8 mouse cellular contexts compared by ENCODE assay signal in genomic region chrX:109094800-109095199, GRCm38 (mm10). TPM values are rescaled to one million over a fixed set of nuclear protein-coding genes. Genes with fewer than 3 reads are reported as not detected.
DNase-seq lines count a peak whose midpoint lies in the region; ATAC-seq and TF ChIP-seq lines count a peak whose summit lies in the region.

No protein-coding gene starts in this region.

- peak; percentile 31; the same call in 1 of the 2 replicates for ATAC-seq in lung, embryonic 14.5 days (ENCODE audit: insufficient read depth)
- 0 out of 2 replicates have a peak, but pooled peaks have one; percentile 7 for ATAC-seq in embryonic facial prominence, embryonic 14.5 days (ENCODE audit: low read depth)
- ATAC-seq in neural tube, embryonic 15.5 days (ENCODE audit: low FRiP score) = no peak

- TF ChIP-seq CTCF in lung, embryonic 14.5 days (IDR thresholded peaks at IDR 0.05; ENCODE audit: low read depth) = no peak

- no peaks in the 10 kb centered on the region for H3K36me3 ChIP-seq in lung, embryonic 14.5 days (ENCODE audit: insufficient read depth)
- no peaks in the 10 kb centered on the region for H3K36me3 ChIP-seq in embryonic facial prominence, embryonic 14.5 days (ENCODE audit: control insufficient read depth, insufficient read depth, low read length)
- no peaks in the 10 kb centered on the region for H3K36me3 ChIP-seq in limb, embryonic 10.5 days
- H3K36me3 ChIP-seq in neural tube, embryonic 15.5 days = no peaks in the 10 kb centered on the region

- H3K4me3 ChIP-seq in lung, embryonic 14.5 days (ENCODE audit: low read depth, low read length) = peak overlapping the region; percentile 52
- peak overlapping the region; percentile 52 for H3K4me3 ChIP-seq in embryonic facial prominence, embryonic 14.5 days (ENCODE audit: low read depth, low read length)
- H3K4me3 ChIP-seq in limb, embryonic 10.5 days = peak overlapping the region; percentile 54
- peak overlapping the region; percentile 51 for H3K4me3 ChIP-seq in neural tube, embryonic 15.5 days (replicated peaks)

- no peaks in the 10 kb centered on the region for H3K27me3 ChIP-seq in lung, embryonic 14.5 days (ENCODE audit: insufficient read depth, low read length)
- no peaks in the 10 kb centered on the region for H3K27me3 ChIP-seq in embryonic facial prominence, embryonic 14.5 days (replicated peaks; ENCODE audit: control insufficient read depth, insufficient read depth, low read length)
- no peaks in the 10 kb centered on the region for H3K27me3 ChIP-seq in limb, embryonic 10.5 days (ENCODE audit: low read depth, poor library complexity, severe bottlenecking)
- H3K27me3 ChIP-seq in neural tube, embryonic 15.5 days (replicated peaks) = no peaks in the 10 kb centered on the region

- whole genome bisulfite sequencing in lung, embryonic 14.5 days = 4% methylated on average over 4 of the region's 4 CpGs
- 16% methylated on average over 4 of the region's 4 CpGs for WGBS in embryonic facial prominence, embryonic 14.5 days
- 7% methylated on average over 4 of the region's 4 CpGs for WGBS in limb, embryonic 10.5 days
- 16% methylated on average over 4 of the region's 4 CpGs for WGBS in neural tube, embryonic 15.5 days

- H3K9ac ChIP-seq in lung, embryonic 14.5 days = no peak overlapping the region; the same call in 1 of the 2 replicates
- peak overlapping the region; percentile 66 for H3K9ac ChIP-seq in embryonic facial prominence, embryonic 14.5 days (ENCODE audit: low read depth, low read length)
- peak overlapping the region; percentile 51; the same call in 1 of the 2 replicates for H3K9ac ChIP-seq in neural tube, embryonic 15.5 days (replicated peaks)

- H3K4me2 ChIP-seq in lung, embryonic 14.5 days = peak overlapping the region; percentile 60
- peak overlapping the region; percentile 57 for H3K4me2 ChIP-seq in embryonic facial prominence, embryonic 14.5 days (ENCODE audit: low read depth, low read length)
- H3K4me2 ChIP-seq in neural tube, embryonic 15.5 days = peak overlapping the region; percentile 52

- no peaks in the 10 kb centered on the region for H3K4me1 ChIP-seq in lung, embryonic 14.5 days (ENCODE audit: insufficient read depth)
- H3K4me1 ChIP-seq in embryonic facial prominence, embryonic 14.5 days (ENCODE audit: control insufficient read depth, insufficient read depth, low read length) = no peaks in the 10 kb centered on the region
- no peaks in the 10 kb centered on the region for H3K4me1 ChIP-seq in limb, embryonic 10.5 days
- no peaks in the 10 kb centered on the region for H3K4me1 ChIP-seq in neural tube, embryonic 15.5 days

- H3K27ac ChIP-seq in lung, embryonic 14.5 days (ENCODE audit: low read depth) = peak overlapping the region; percentile 91
- H3K27ac ChIP-seq in embryonic facial prominence, embryonic 14.5 days (replicated peaks; ENCODE audit: low read depth, low read length) = peak overlapping the region; percentile 90
- peak overlapping the region; percentile 87 for H3K27ac ChIP-seq in limb, embryonic 10.5 days
- H3K27ac ChIP-seq in neural tube, embryonic 15.5 days (replicated peaks) = peak overlapping the region; percentile 87

- H3K9me3 ChIP-seq in lung, embryonic 14.5 days (ENCODE audit: low read depth, low read length) = no peaks in the 10 kb centered on the region
- H3K9me3 ChIP-seq in embryonic facial prominence, embryonic 14.5 days (ENCODE audit: control insufficient read depth, low read length) = no peaks in the 10 kb centered on the region
- H3K9me3 ChIP-seq in limb, embryonic 10.5 days (replicated peaks) = no peaks in the 10 kb centered on the region
- no peaks in the 10 kb centered on the region for H3K9me3 ChIP-seq in neural tube, embryonic 15.5 days (replicated peaks)

- peak; percentile 37 for DNase-seq in lung, embryonic 14.5 days
- no peak for DNase-seq in lung, postnatal 36 days
- DNase-seq in embryonic facial prominence, embryonic 14.5 days (ENCODE audit: low spot score) = peak; percentile 31
- no peak for DNase-seq in limb, embryonic 10.5 days (ENCODE audit: low spot score)
- no peak for DNase-seq in urinary bladder, postnatal 36 days (ENCODE audit: low spot score in 2 of 2)
- DNase-seq in kidney, postnatal 4 days = no peak
- no peak for DNase-seq in cerebellum, adult 18-20 months

RNA-seq across cellular contexts. Expression of gene Sh3bgrl, which starts 0.4 kb away (rescaled TPM):
- polyA plus RNA-seq in lung, embryonic 14.5 days (2014; fragmentation: Nextera tagmentation; extraction: Ambion mirVana) = 213 TPM in 2 replicates
- 88.5 and 102 TPM in 2 replicates for polyA plus RNA-seq in embryonic facial prominence, embryonic 14.5 days (2014; fragmentation: Nextera tagmentation; extraction: Ambion mirVana)
- 107 and 140 TPM in 2 replicates for polyA plus RNA-seq in limb, embryonic 10.5 days (2016; fragmentation: Nextera tagmentation; extraction: Ambion mirVana)
- polyA plus RNA-seq in neural tube, embryonic 15.5 days (2015; fragmentation: Nextera tagmentation; extraction: Ambion mirVana) = 169 and 178 TPM in 2 replicates

Comparison
In these comparisons a context has a peak if more than half of its experiments do, and no peak if none do; other contexts are left out.
1. DNase-seq: peak in lung, embryonic 14.5 days (single experiment) and embryonic facial prominence, embryonic 14.5 days (single experiment); none in lung, postnatal 36 days (single experiment), limb, embryonic 10.5 days (single experiment), urinary bladder, postnatal 36 days (0 of 2), kidney, postnatal 4 days (0 of 2) and cerebellum, adult 18-20 months (0 of 2).
2. Peak in every context shown above with its lines, with median percentiles within 50 percentile points of each other: H3K27ac ChIP-seq, H3K4me2 ChIP-seq and H3K4me3 ChIP-seq.